Mouse (Mus musculus) kidney, embryonic 15.5 days (tissue): ENCODE measurements at regions not wholly inside any gene's neighbourhood (a gene's known extent, or its start where the extent isn't known, plus 50 kb on each side); places are given as distances from the start of the nearest gene placed in this dataset.

ENCODE experiments used
- ATAC-seq: fragments of 200-750 bp; cut with Nextera tagmentation; replicated peaks from 2 replicates; pipeline ENCODE4 v1.8.0; 2017; ENCODE audit warnings: moderate TSS enrichment; ENCODE audit not compliant: low FRiP score
- H3K27ac ChIP-seq: fragments of 300-500 bp; sonication (generic); 2 replicates; pipeline ENCODE4 v1.5.1; 2015; ENCODE audit warnings: mild to moderate bottlenecking, inconsistent platforms
- H3K27me3 ChIP-seq: fragments of 300-500 bp; sonication (generic); 2 replicates; pipeline ENCODE4 v1.6.1; 2015; ENCODE audit warnings: inconsistent platforms
- H3K36me3 ChIP-seq: fragments of 300-500 bp; sonication (generic); 2 replicates; pipeline ENCODE4 v1.6.1; 2015; ENCODE audit warnings: inconsistent platforms
- H3K4me1 ChIP-seq: fragments of 300-500 bp; sonication (generic); 2 replicates; pipeline ENCODE4 v1.6.1; 2015; ENCODE audit warnings: inconsistent platforms
- H3K4me2 ChIP-seq: fragments of 300-500 bp; sonication (generic); 2 replicates; pipeline ENCODE4 v1.6.1; 2015; ENCODE audit warnings: moderate library complexity, mild to moderate bottlenecking, inconsistent platforms
- H3K4me3 ChIP-seq: fragments of 300-500 bp; sonication (generic); replicated peaks from 2 replicates; pipeline ENCODE4 v1.5.1; 2015; ENCODE audit warnings: mild to moderate bottlenecking, inconsistent platforms
- H3K9ac ChIP-seq: fragments of 300-500 bp; sonication (generic); 2 replicates; pipeline ENCODE4 v1.6.1; 2015; ENCODE audit warnings: mild to moderate bottlenecking, inconsistent platforms
- H3K9me3 ChIP-seq: fragments of 300-500 bp; sonication (generic); replicated peaks from 2 replicates; pipeline ENCODE4 v1.6.1; 2016; ENCODE audit warnings: inconsistent platforms
- WGBS: fragments of 180-500 bp; shearing (Covaris S2); methylation state at CpG from one replicate; pipeline ENCODE4 v1.1.7; 2015; ENCODE audit warnings: mixed read lengths; 5-methylcytosine and 5-hydroxymethylcytosine counted together

DNA sequence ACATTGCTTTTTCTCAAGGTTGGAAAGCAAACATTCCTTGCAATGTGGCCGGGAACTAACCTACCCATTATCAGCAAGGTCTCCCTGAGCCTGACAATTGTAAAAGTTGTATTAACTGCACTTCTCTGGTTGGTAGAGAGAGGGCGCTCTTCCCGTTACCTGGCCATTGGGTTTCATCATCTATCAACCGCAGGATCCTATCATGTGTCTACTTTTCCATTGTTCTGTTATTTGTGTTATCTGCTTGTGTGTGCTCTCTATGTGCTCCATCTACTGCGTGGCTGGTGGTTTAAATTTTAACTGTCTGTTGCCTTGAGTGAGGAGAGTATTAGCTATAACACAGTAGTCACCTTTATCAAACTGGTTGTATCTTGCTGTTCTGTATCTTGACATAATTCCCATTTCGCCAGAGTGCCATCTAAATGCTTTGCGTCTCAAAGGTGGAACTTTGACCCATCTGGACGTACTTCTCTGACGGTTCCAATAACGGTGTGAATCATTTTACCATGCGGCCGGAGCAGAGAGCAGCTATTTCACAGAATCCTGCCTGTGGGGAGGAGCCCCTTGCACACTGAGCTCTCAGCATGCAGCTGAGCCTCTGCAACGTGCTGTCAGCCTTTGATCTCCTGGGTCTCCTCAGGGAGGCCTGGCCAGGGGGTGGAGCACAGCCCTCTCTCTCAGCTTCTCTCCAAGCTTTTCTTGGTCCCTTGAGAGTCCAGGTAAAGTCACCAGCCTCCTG is 77.5 kb upstream of the A530016L24Rik start:
- H3K27ac ChIP-seq = no peak overlapping the region
- no peak for ATAC-seq
- 8% methylated on average over 13 of the region's 13 CpGs for WGBS
- H3K9me3 ChIP-seq = no peaks in the 10 kb centered on the region
- peaks cover 24% of the 10 kb centered on the region for H3K4me1 ChIP-seq
- H3K36me3 ChIP-seq = no peaks in the 10 kb centered on the region
- H3K9ac ChIP-seq = no peak overlapping the region
- peak overlapping the region; percentile 10; the same call in 1 of the 2 replicates for H3K4me2 ChIP-seq
- peaks cover 67% of the 10 kb centered on the region for H3K27me3 ChIP-seq
- no peak overlapping the region for H3K4me3 ChIP-seq

GRCm38 (mm10) chr12:112412351-112412697 is 76.9 kb upstream of the A530016L24Rik start:
- H3K4me3 ChIP-seq = no peak overlapping the region
- H3K27me3 ChIP-seq = peaks cover 69% of the 10 kb centered on the region
- 24% methylated on average over 2 of the region's 2 CpGs for WGBS
- no peak overlapping the region for H3K9ac ChIP-seq
- peaks cover 19% of the 10 kb centered on the region for H3K4me1 ChIP-seq
- H3K27ac ChIP-seq = no peak overlapping the region
- no peak overlapping the region for H3K4me2 ChIP-seq
- no peak for ATAC-seq
- no peaks in the 10 kb centered on the region for H3K36me3 ChIP-seq
- H3K9me3 ChIP-seq = no peaks in the 10 kb centered on the region

DNA sequence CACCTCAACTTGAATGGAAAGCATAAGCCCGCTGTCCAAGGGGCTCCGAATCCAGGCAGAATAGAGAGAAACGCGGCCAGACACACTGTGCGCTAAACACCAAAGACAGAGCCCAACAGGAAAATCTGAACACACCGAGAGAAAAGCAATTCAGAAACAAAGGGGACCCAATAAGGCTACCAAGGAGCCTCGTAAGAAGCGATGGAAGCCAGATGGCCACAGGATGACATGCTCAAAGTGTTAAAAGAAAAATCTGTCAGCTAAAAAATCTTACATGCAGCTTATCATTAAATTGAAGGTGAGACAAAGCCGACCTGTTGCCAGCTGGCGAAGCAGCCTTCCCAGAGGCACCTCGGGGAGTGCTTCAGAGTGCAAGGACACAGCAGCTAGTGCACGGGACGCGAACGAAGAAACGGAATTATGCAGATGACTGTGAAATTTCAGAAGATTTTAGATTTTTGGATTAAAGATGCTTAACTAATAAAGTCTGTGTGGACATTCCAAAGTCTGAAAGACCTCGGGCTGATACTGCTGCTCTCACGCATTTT is 73.2 kb upstream of the A530016L24Rik start:
- H3K27ac ChIP-seq = no peak overlapping the region
- ATAC-seq = no peak
- H3K27me3 ChIP-seq = peaks cover 49% of the 10 kb centered on the region
- no peak overlapping the region for H3K9ac ChIP-seq
- 84% methylated on average over 18 of the region's 18 CpGs for WGBS
- H3K4me1 ChIP-seq = peaks cover 12% of the 10 kb centered on the region
- no peaks in the 10 kb centered on the region for H3K9me3 ChIP-seq
- H3K4me3 ChIP-seq = no peak overlapping the region
- no peak overlapping the region for H3K4me2 ChIP-seq
- no peaks in the 10 kb centered on the region for H3K36me3 ChIP-seq

GRCm38 (mm10) chr12:112416537-112416936 is 72.7 kb upstream of the A530016L24Rik start:
- Histone ChIP-seq H3K4me2 (no peak overlapping the region), H3K27ac (no peak overlapping the region), H3K4me1 (peaks cover 8% of the 10 kb centered on the region), H3K9ac (no peak overlapping the region), H3K9me3 (no peaks in the 10 kb centered on the region), H3K36me3 (no peaks in the 10 kb centered on the region), H3K4me3 (no peak overlapping the region), H3K27me3 (peaks cover 44% of the 10 kb centered on the region)
- ATAC-seq = no peak
- WGBS = 78% methylated on average over 13 of the region's 13 CpGs

DNA sequence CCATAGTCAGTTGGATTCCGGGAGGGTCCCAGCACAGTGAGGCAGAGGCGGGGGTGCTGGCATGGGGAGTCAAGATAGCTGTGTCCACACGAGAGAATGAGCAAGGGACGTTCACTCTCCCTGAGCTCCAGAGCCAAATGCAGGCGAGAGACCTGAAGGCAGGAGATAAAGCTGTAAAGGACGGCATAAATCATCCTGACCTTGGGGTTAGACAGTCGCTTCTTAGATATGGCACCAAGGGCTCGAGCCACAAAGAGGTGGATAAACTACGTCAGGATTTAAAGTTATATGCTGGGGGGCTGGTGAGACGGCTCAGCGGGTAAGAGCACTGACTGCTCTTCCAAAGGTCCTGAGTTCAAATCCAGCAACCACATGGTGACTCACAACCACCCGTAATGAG is 70.6 kb upstream of the A530016L24Rik start:
- H3K4me1 ChIP-seq = no peaks in the 10 kb centered on the region
- H3K27ac ChIP-seq = no peak overlapping the region
- H3K36me3 ChIP-seq = no peaks in the 10 kb centered on the region
- peaks cover 28% of the 10 kb centered on the region for H3K27me3 ChIP-seq
- ATAC-seq = no peak
- H3K9ac ChIP-seq = no peak overlapping the region
- WGBS = 42% methylated on average over 12 of the region's 12 CpGs
- H3K4me3 ChIP-seq = no peak overlapping the region
- H3K4me2 ChIP-seq = no peak overlapping the region
- no peaks in the 10 kb centered on the region for H3K9me3 ChIP-seq

GRCm38 (mm10) chr12:112422177-112422576 is 67.1 kb upstream of the A530016L24Rik start:
- Histone ChIP-seq H3K36me3 (no peaks in the 10 kb centered on the region), H3K4me3 (no peak overlapping the region), H3K27me3 (peaks cover 15% of the 10 kb centered on the region; the same call in 1 of the 2 replicates), H3K27ac (no peak overlapping the region), H3K9me3 (no peaks in the 10 kb centered on the region), H3K4me1 (no peaks in the 10 kb centered on the region), H3K9ac (no peak overlapping the region), H3K4me2 (no peak overlapping the region)
- WGBS = 90% methylated on average over 9 of the region's 9 CpGs
- ATAC-seq = no peak

GRCm38 (mm10) chr12:112424150-112424549 is 65.1 kb upstream of the A530016L24Rik start:
- H3K36me3 ChIP-seq = no peaks in the 10 kb centered on the region
- no peak overlapping the region for H3K4me2 ChIP-seq
- no peak for ATAC-seq
- WGBS = 93% methylated on average over 6 of the region's 6 CpGs
- no peaks in the 10 kb centered on the region for H3K9me3 ChIP-seq
- peaks cover 5% of the 10 kb centered on the region for H3K4me1 ChIP-seq
- H3K9ac ChIP-seq = no peak overlapping the region
- H3K27me3 ChIP-seq = peaks cover 8% of the 10 kb centered on the region; the same call in 1 of the 2 replicates
- no peak overlapping the region for H3K27ac ChIP-seq
- H3K4me3 ChIP-seq = no peak overlapping the region

DNA sequence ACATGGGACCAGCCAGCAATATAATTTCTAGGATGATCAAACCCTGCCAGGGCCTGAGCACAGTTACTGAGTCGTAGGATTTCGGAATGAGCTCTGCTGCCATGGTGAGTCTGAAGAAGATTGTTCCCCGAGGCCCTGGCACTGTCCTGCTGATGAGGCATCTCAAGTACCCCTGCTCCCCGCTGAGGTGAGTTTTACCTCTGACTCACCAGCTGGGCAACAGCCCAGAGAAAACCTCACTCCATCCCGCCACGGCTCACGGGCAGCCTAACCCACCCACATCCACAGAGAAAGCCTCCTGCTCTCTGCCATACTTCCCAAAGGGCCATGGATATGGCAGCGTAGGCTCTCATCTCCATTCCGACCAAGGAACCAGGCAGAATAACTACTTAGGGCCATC is 62.6 kb upstream of the A530016L24Rik start:
- WGBS = 86% methylated on average over 9 of the region's 9 CpGs
- Histone ChIP-seq H3K4me1 (peaks cover 16% of the 10 kb centered on the region), H3K4me2 (no peak overlapping the region), H3K27me3 (peaks cover 8% of the 10 kb centered on the region), H3K4me3 (no peak overlapping the region), H3K27ac (no peak overlapping the region), H3K9me3 (no peaks in the 10 kb centered on the region), H3K9ac (no peak overlapping the region), H3K36me3 (no peaks in the 10 kb centered on the region)
- ATAC-seq = no peak

DNA sequence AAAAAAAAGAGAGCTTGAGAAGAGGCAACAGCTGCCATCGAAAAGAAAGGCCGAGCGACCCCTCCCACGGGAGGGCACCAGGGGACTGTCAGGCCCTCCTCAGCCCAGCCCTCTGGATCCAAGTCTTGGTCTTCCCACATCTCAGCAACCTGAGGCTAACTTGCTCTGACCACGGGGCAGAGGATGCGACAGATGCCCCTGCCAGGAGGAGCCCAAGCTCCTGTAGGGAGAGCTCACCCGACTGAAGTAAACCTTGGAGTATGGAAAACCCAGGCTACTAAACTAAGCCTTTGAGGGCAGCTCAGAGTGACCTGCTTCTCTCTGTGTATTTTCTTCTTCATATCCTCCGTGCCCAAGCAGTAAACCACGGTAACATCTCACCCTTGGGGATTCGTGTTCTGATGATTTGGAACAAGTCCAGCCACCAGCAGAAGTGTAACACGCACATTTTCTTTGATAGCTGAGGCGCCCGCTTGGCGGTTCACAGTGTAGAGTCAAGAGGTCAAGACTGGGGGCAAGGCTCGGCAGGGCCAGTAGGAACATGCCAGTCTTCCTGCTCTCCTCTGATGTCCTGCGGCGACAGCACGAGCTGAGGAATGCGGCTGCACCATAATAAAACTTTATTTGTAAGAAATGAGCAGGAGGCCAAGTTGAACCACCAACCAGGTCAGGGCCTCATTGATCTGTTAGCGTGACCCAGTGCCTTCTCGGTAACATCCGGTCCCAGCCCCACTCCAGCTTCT is 59.0 kb upstream of the A530016L24Rik start:
- peaks cover 19% of the 10 kb centered on the region for H3K4me1 ChIP-seq
- WGBS = 29% methylated on average over 22 of the region's 22 CpGs
- no peak for ATAC-seq
- peaks cover 27% of the 10 kb centered on the region for H3K27me3 ChIP-seq
- no peak overlapping the region for H3K4me3 ChIP-seq
- H3K27ac ChIP-seq = no peak overlapping the region
- no peaks in the 10 kb centered on the region for H3K9me3 ChIP-seq
- H3K9ac ChIP-seq = no peak overlapping the region
- H3K4me2 ChIP-seq = no peak overlapping the region
- H3K36me3 ChIP-seq = no peaks in the 10 kb centered on the region

DNA sequence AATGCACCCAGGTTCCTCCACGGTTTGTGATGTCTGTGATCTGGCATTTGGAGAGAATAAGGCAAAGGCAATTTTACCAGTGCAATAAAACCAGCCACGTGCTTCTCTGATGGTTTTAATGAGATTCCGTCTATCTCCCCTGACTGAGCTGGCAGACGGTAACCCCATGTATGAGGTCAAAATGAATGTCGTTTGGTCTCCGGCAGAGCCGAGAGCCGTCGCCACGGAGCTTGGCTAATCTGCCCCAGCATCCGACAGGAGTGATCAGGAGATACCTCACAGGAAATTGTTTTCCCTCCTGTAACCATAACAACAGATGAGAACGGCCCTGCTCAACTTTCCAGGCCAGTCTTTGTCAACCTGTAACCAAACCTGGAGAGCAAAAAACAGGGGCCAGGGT is 55.9 kb upstream of the A530016L24Rik start:
- Histone ChIP-seq H3K9ac (no peak overlapping the region), H3K4me2 (no peak overlapping the region), H3K4me1 (peaks cover 19% of the 10 kb centered on the region), H3K27ac (no peak overlapping the region), H3K27me3 (peaks cover 20% of the 10 kb centered on the region), H3K4me3 (no peak overlapping the region), H3K36me3 (no peaks in the 10 kb centered on the region), H3K9me3 (no peaks in the 10 kb centered on the region)
- no peak for ATAC-seq
- WGBS = 16% methylated on average over 12 of the region's 12 CpGs

- no peak overlapping the region for H3K4me2 ChIP-seq
- no peak overlapping the region for H3K27ac ChIP-seq
Observed at GRCm38 (mm10) chr12:112434673-112435294, 54.5 kb upstream of the A530016L24Rik start.

More at GRCm38 (mm10) chr12:112434673-112435294, 54.5 kb upstream of the A530016L24Rik start:
- WGBS = 51% methylated on average over 3 of the region's 3 CpGs
- no peak overlapping the region for H3K9ac ChIP-seq
- H3K9me3 ChIP-seq = no peaks in the 10 kb centered on the region
- peaks cover 11% of the 10 kb centered on the region for H3K4me1 ChIP-seq
- peaks cover 20% of the 10 kb centered on the region for H3K27me3 ChIP-seq
- H3K4me3 ChIP-seq = no peak overlapping the region
- no peak for ATAC-seq
- no peaks in the 10 kb centered on the region for H3K36me3 ChIP-seq
